Mouse (Mus musculus) mouse embryonic stem cell (cell line): ENCODE measurements around the gene Gm10665.
"Not testable (repeated sequence)": the region's sequence is repeated elsewhere in the genome, so short reads cannot be mapped to it uniquely, and the experiment has no call there.

Experiments
- in situ Hi-C, 2 experiments: fragments of 300-500 bp; cut with MboI; formaldehyde crosslinking; loops; 1 replicate in 1 of 2; 3 replicates in 1 of 2; pipeline ENCODE4 v1.14.3; 2019 to 2020; ENCODE audit warnings: low sequenced_read_pairs in 2 of 2, low pct_unique_long_range_greater_than_20kb in 1 of 2, mixed read lengths in 1 of 2; ENCODE audit not compliant: unreplicated experiment in 1 of 2

Gm10665 gene

GRCm38 (mm10) chr7:22463975-22464374, at the start of gene Gm10665:
Gene Gm10665 (minus strand): TSS chr7:22464075.
- in situ Hi-C loops = not testable (repeated sequence)

- in situ Hi-C loops = not testable (repeated sequence)
Observed at GRCm38 (mm10) chr7:22499578-22499977, 35.7 kb upstream of the Gm10665 start, which contains the start of gene Vmn1r151. Gene Vmn1r151 (minus strand): TSS chr7:22499678.

- in situ Hi-C loops = not testable (repeated sequence)
Observed at GRCm38 (mm10) chr7:22438129-22438528, 25.7 kb downstream of the Gm10665 start, which contains the start of gene Vmn1r149. Gene Vmn1r149 (minus strand): TSS chr7:22438229.

GRCm38 (mm10) chr7:22413283-22413682, 50.6 kb downstream of the Gm10665 start, which contains the start of gene Vmn1r148:
Gene Vmn1r148 (plus strand): TSS chr7:22413583.
- in situ Hi-C loops = not testable (repeated sequence)
